Mouse (Mus musculus): Measurements from ENCODE around the gene Ccr9.

- TF ChIP-seq POLR2A (IDR thresholded peaks at IDR 0.05; ENCODE audit: borderline replicate concordance, insufficient read depth, low read length) (no peak), CTCF (IDR thresholded peaks at IDR 0.05; ENCODE audit: borderline replicate concordance, insufficient read depth, low read depth, low read length) (no peak)
These were observed 82.6 kb downstream of the Ccr9 start for GRCm38 (mm10) chr9:123760806-123761205.

Measured in cerebellum, adult 2 months (tissue).